Mouse (Mus musculus): ENCODE measurements around the gene Ubac2. TPM values are rescaled to one million over a fixed set of nuclear protein-coding genes. Genes with fewer than 3 reads are reported as not detected.
"Not testable (repeated sequence)": the region's sequence is repeated elsewhere in the genome, so short reads cannot be mapped to it uniquely, and the experiment has no call there.

The Ubac2 gene
- total RNA-seq, 2 experiments from 2014 or later: 34.2 to 36.0 TPM

GRCm38 (mm10) chr14:122034451-122034850 is 156.0 kb downstream of the Ubac2 start, which contains the start of gene Timm8a2:
Gene Timm8a2 (plus strand): TSS chr14:122034674.
- no peak for DNase-seq (ENCODE audit: low spot score in 2 of 2)

GRCm38 (mm10) chr14:122035181-122035580 is 156.8 kb downstream of the Ubac2 start:
- DNase-seq (ENCODE audit: low spot score in 2 of 2): no peak

GRCm38 (mm10) chr14:122035860-122036259 is 157.4 kb downstream of the Ubac2 start:
- no peak for DNase-seq (ENCODE audit: low spot score in 2 of 2)

- no peak for DNase-seq (ENCODE audit: low spot score in 2 of 2)
These were observed 160.6 kb downstream of the Ubac2 start for GRCm38 (mm10) chr14:122038874-122039647.

- no peak for DNase-seq (ENCODE audit: low spot score in 2 of 2)
These were observed 163.0 kb downstream of the Ubac2 start for GRCm38 (mm10) chr14:122041413-122041825.

- no peak for DNase-seq (ENCODE audit: low spot score in 2 of 2)
These were observed 163.8 kb downstream of the Ubac2 start for GRCm38 (mm10) chr14:122042142-122042694.

- DNase-seq (ENCODE audit: low spot score in 2 of 2): no peak
These were observed 169.4 kb downstream of the Ubac2 start for GRCm38 (mm10) chr14:122047784-122048183.

- no peak for DNase-seq (ENCODE audit: low spot score in 2 of 2)
These were observed 170.4 kb downstream of the Ubac2 start for GRCm38 (mm10) chr14:122048816-122049215.

GRCm38 (mm10) chr14:122052896-122053635 is 174.6 kb downstream of the Ubac2 start:
- DNase-seq (ENCODE audit: low spot score in 2 of 2): no peak

GRCm38 (mm10) chr14:122056871-122057270 is 178.5 kb downstream of the Ubac2 start:
- no peak for DNase-seq (ENCODE audit: low spot score in 2 of 2)

- no peak for DNase-seq (ENCODE audit: low spot score in 2 of 2)
These were observed 179.5 kb downstream of the Ubac2 start for GRCm38 (mm10) chr14:122057941-122058346.

- peak; percentile 81 to 83 for DNase-seq (ENCODE audit: low spot score in 2 of 2)
These were observed 182.2 kb downstream of the Ubac2 start for GRCm38 (mm10) chr14:122060642-122061041.

GRCm38 (mm10) chr14:122061376-122061775 is 183.0 kb downstream of the Ubac2 start:
- DNase-seq (ENCODE audit: low spot score in 2 of 2): no peak

GRCm38 (mm10) chr14:122062411-122063090 is 184.1 kb downstream of the Ubac2 start:
- no peak for DNase-seq (ENCODE audit: low spot score in 2 of 2)

GRCm38 (mm10) chr14:122063599-122063998 is 185.2 kb downstream of the Ubac2 start:
- no peak for DNase-seq (ENCODE audit: low spot score in 2 of 2)

GRCm38 (mm10) chr14:122064519-122064918 is 186.1 kb downstream of the Ubac2 start:
- DNase-seq (ENCODE audit: low spot score in 2 of 2): peak; percentile 52 to 77

- no peak for DNase-seq (ENCODE audit: low spot score in 2 of 2)
These were observed 187.8 kb downstream of the Ubac2 start for GRCm38 (mm10) chr14:122066243-122066642.

GRCm38 (mm10) chr14:122068036-122068435 is 189.6 kb downstream of the Ubac2 start:
- not testable (repeated sequence) for DNase-seq (ENCODE audit: low spot score in 2 of 2)

GRCm38 (mm10) chr14:122068801-122069695 is 190.6 kb downstream of the Ubac2 start:
- DNase-seq (ENCODE audit: low spot score in 2 of 2): no peak

GRCm38 (mm10) chr14:122069948-122070347 is 191.5 kb downstream of the Ubac2 start:
- no peak for DNase-seq (ENCODE audit: low spot score in 2 of 2)

Measured in left cerebral cortex, adult 18-20 months (tissue).